Mouse (Mus musculus) heart, embryonic 16.5 days (tissue): Measurements from ENCODE around the gene Cdhr2. TPM values are rescaled to one million over a fixed set of nuclear protein-coding genes. Genes with fewer than 3 reads are reported as not detected.

Experiments
- polyA plus RNA-seq: library from polyadenylated mRNA; unstranded; fragments of >200 nt; fragmentation: Nextera tagmentation; extraction: Ambion mirVana; gene quantifications from 2 replicates; pipeline ENCODE4 v1.2.1, GENCODE M21; 2015

The Cdhr2 gene
- polyA plus RNA-seq, 1 experiment from 2014 or later = 0.89 TPM

Other genes with a start within 250 kb of the Cdhr2 start
- 71.0 and 85.4 TPM in 2 replicates for gene Thoc3, start 232.6 kb upstream of the Cdhr2 start, polyA plus RNA-seq
- gene Simc1, start 197.7 kb upstream of the Cdhr2 start, polyA plus RNA-seq = 4.4 and 5.1 TPM in 2 replicates
- 136 and 137 TPM in 2 replicates for gene 4833439L19Rik, start 136.0 kb upstream of the Cdhr2 start, polyA plus RNA-seq
- 15.9 and 19.4 TPM in 2 replicates for gene Arl10, start 126.4 kb upstream of the Cdhr2 start, polyA plus RNA-seq
- 55.0 and 56.7 TPM in 2 replicates for gene Nop16, start 111.4 kb upstream of the Cdhr2 start, polyA plus RNA-seq
- 272 and 295 TPM in 2 replicates for gene Higd2a, start 111.3 kb upstream of the Cdhr2 start, polyA plus RNA-seq
- gene Cltb, start 90.1 kb upstream of the Cdhr2 start, polyA plus RNA-seq = 54.8 and 58.9 TPM in 2 replicates
- gene Faf2, start 79.7 kb upstream of the Cdhr2 start, polyA plus RNA-seq = 39.8 and 42.7 TPM in 2 replicates
- 42.7 and 46.5 TPM in 2 replicates for gene Rnf44, start 7.6 kb upstream of the Cdhr2 start, polyA plus RNA-seq
- gene Gprin1, start 48.4 kb downstream of the Cdhr2 start, polyA plus RNA-seq = 0.04 TPM in 1 of 2 replicates, not detected in the other
- not detected in 2 replicates for gene Sncb, start 65.1 kb downstream of the Cdhr2 start, polyA plus RNA-seq
- not detected in 2 replicates for gene Eif4e1b, start 82.5 kb downstream of the Cdhr2 start, polyA plus RNA-seq
- 5.2 and 5.7 TPM in 2 replicates for gene Tspan17, start 87.9 kb downstream of the Cdhr2 start, polyA plus RNA-seq
- gene Unc5a, start 247.9 kb downstream of the Cdhr2 start, polyA plus RNA-seq = 1.5 and 1.7 TPM in 2 replicates